Mouse (Mus musculus) spleen, adult 2 months (tissue): Measurements from ENCODE around the gene Snrk.

Experiments used
- CTCF ChIP-seq: fragments of 200-500 bp; IDR thresholded peaks from 2 replicates; pipeline ENCODE4 v1.5.1; 2011; ENCODE audit warnings: mild to moderate bottlenecking, inconsistent platforms; ENCODE audit not compliant: insufficient read depth, insufficient read length, insufficient replicate concordance; ENCODE audit errors: extremely low read depth
- POLR2A ChIP-seq: fragments of 200-500 bp; IDR thresholded peaks from 2 replicates; pipeline ENCODE4 v1.6.1; 2011; ENCODE audit warnings: low read depth, low read length, inconsistent platforms

DNA sequence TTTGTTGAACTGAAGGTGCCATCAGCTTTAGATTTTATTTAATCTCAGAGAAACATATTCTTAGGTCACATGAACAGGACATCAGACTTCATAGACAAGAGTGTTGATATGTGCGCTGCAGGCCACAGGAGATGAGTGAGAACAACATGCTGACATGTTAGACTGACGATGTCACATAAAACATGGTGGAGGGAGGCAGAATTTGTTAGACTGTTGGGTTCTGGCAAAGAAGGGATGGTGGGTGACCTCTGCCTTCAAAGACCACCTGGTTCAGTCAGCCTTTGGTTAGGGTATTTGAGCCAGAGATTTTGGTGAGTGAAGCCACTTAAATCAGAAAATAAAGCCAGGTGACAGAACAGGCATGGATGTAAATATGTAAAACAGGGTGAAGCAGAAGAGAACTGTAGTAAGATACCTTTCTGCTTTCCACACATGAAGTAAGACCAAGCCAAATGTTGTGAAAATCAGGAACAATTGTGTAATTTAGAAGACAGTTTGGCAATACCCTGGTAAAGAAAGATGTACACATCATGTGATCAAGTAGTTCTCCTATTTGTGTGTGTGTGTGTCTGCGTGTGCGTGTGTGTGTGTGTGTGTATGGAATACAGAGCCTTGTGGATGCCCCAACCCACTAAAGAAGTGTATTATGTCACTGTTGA lies 21.4 kb downstream of the Snrk start:
- TF ChIP-seq CTCF, result no peak
- no peak for TF ChIP-seq POLR2A
